Mouse (Mus musculus): ENCODE measurements around the gene Olfr195. TPM values are rescaled to one million over a fixed set of nuclear protein-coding genes. Genes with fewer than 3 reads are reported as not detected.
"Not testable (repeated sequence)": the region's sequence is repeated elsewhere in the genome, so short reads cannot be mapped to it uniquely, and the experiment has no call there.

The Olfr195 gene
- not detected for total RNA-seq (2021)

GRCm38 (mm10) chr16:59146746-59147145 is at the start of gene Olfr195:
Gene Olfr195, plus strand, starts transcription at chr16:59147046.
- intact Hi-C loops (cut with DNase I) = no loop called here
- DNase-seq = no peak

- no peak for DNase-seq
- intact Hi-C loops (cut with DNase I) = no loop called here
These were observed 41.5 kb upstream of the Olfr195 start for GRCm38 (mm10) chr16:59105312-59105711.

DNA sequence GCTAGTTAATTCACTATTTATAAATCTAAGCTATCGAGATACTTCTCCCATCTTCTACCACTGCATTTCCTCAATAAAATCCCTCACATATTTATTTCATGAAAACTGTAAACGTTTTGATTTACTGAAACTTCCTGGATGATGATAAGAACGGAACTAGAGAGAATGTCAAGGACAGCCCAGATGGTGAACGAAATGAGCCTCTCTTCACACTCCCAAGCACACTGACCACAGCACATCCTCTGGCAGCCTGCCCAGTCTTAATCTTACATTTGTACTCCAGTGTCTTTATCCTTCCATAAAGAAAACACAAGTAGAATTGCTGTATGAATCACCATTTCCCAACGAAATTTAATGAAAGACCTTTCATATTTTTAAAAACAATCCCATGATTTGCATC is 38.3 kb upstream of the Olfr195 start:
- intact Hi-C loops (cut with DNase I); DNase-seq: not testable (repeated sequence)

GRCm38 (mm10) chr16:59111781-59112180 is 35.1 kb upstream of the Olfr195 start, which contains the start of gene Olfr193:
Gene Olfr193, minus strand, starts transcription at chr16:59111881.
- DNase-seq = no peak
- intact Hi-C loops (cut with DNase I) = no loop called here

- intact Hi-C loops (cut with DNase I) = no loop called here
- no peak for DNase-seq
These were observed 25.9 kb upstream of the Olfr195 start, which contains the start of gene Olfr194 for GRCm38 (mm10) chr16:59120969-59121368. Gene Olfr194, minus strand, starts transcription at chr16:59121069.

DNA sequence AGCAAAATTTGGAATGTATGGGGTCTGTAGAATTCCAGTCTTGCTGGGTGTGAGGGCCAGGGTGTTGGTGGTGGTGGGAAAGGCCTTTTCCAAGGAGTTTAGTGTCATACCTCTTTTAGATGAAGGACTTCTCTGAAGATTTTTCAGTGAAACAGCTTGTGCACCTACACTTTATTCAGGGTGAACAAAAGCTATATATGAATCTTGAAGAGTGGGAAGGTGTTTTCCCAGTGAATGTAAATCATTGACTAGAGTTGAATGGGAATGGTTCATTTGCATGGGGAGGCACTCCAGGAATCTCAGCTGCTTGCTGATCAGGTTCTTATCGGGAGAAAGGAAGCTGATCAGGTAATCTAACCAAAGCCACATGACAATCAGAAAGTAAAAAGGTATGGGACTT is 16.1 kb upstream of the Olfr195 start:
- intact Hi-C loops (cut with DNase I) = no loop called here
- no peak for DNase-seq

GRCm38 (mm10) chr16:59141105-59141504 is 5.7 kb upstream of the Olfr195 start:
- DNase-seq = no peak
- intact Hi-C loops (cut with DNase I) = no loop called here

- intact Hi-C loops (cut with DNase I) = no loop called here
These were observed 5.2 kb downstream of the Olfr195 start for GRCm38 (mm10) chr16:59151996-59152395.

GRCm38 (mm10) chr16:59170354-59170753 is 23.5 kb downstream of the Olfr195 start, which contains the start of gene Olfr196:
Gene Olfr196, minus strand, starts transcription at chr16:59170454.
- intact Hi-C loops (cut with DNase I) = no loop called here
- DNase-seq = no peak

More at GRCm38 (mm10) chr16:59151996-59152395, 5.2 kb downstream of the Olfr195 start:
- no peak for DNase-seq

Other genes with a start within 250 kb of the Olfr195 start
- not detected for gene Olfr181, start 218.3 kb upstream of the Olfr195 start, total RNA-seq (2021)
- not detected for gene Olfr180, start 217.7 kb upstream of the Olfr195 start, total RNA-seq (2021)
- not detected for gene Olfr183, start 151.7 kb upstream of the Olfr195 start, total RNA-seq (2021)
- gene Olfr186, start 116.8 kb upstream of the Olfr195 start, total RNA-seq (2021) = not detected
- gene Olfr187, start 107.3 kb upstream of the Olfr195 start, total RNA-seq (2021) = not detected
- gene Olfr190, start 69.0 kb upstream of the Olfr195 start, total RNA-seq (2021) = not detected
- gene Olfr191, start 57.2 kb upstream of the Olfr195 start, total RNA-seq (2021) = not detected
- not detected for gene Olfr193, start 35.2 kb upstream of the Olfr195 start, total RNA-seq (2021)
- gene Olfr194, start 26.0 kb upstream of the Olfr195 start, total RNA-seq (2021) = not detected
- not detected for gene Olfr196, start 23.4 kb downstream of the Olfr195 start, total RNA-seq (2021)
- not detected for gene Olfr198, start 56.5 kb downstream of the Olfr195 start, total RNA-seq (2021)
- not detected for gene Olfr199, start 72.7 kb downstream of the Olfr195 start, total RNA-seq (2021)
- not detected for gene Olfr201, start 125.6 kb downstream of the Olfr195 start, total RNA-seq (2021)
- not detected for gene Olfr202, start 139.7 kb downstream of the Olfr195 start, total RNA-seq (2021)
- gene Olfr203, start 151.8 kb downstream of the Olfr195 start, total RNA-seq (2021) = not detected
- not detected for gene Olfr204, start 171.2 kb downstream of the Olfr195 start, total RNA-seq (2021)
- gene Olfr205, start 184.1 kb downstream of the Olfr195 start, total RNA-seq (2021) = not detected
- not detected for gene Olfr206, start 202.2 kb downstream of the Olfr195 start, total RNA-seq (2021)
- not detected for gene Olfr209, start 216.9 kb downstream of the Olfr195 start, total RNA-seq (2021)

Measured in heart, postnatal 36 days (tissue).